Mouse (Mus musculus): Measurements from ENCODE around the gene Tecrl. TPM values are rescaled to one million over a fixed set of nuclear protein-coding genes. Genes with fewer than 3 reads are reported as not detected.

Gene Tecrl
- 26.2 and 31.3 TPM in 2 replicates for polyA plus RNA-seq (2015; fragmentation: Nextera tagmentation; extraction: Ambion mirVana)

- H3K27me3 ChIP-seq: no peaks in the 10 kb centered on the region
- H3K4me1 ChIP-seq (replicated peaks): 0 out of 2 replicates have a peak, but pooled peaks cover 2% of the 10 kb centered on the region
- peak within 1 kb of the TSS; percentile 41 for H3K4me2 ChIP-seq
- peak within 1 kb of the TSS; percentile 47 for H3K4me3 ChIP-seq
- 10% methylated on average over 9 of the region's 9 CpGs for WGBS
- H3K36me3 ChIP-seq: no peaks in the 10 kb centered on the region
- peak within 1 kb of the TSS; percentile 89 for H3K27ac ChIP-seq
- no peak within 1 kb of the TSS for H3K9ac ChIP-seq
- no peaks in the 10 kb centered on the region for H3K9me3 ChIP-seq (replicated peaks)
- ATAC-seq (replicated peaks; ENCODE audit: insufficient number of reproducible peaks, insufficient read depth, low FRiP score, low read depth): peak; percentile 86
Measured at GRCm38 (mm10) chr5:83354846-83355561, at the start of gene Tecrl. TSS of gene Tecrl (minus strand) at chr5:83355195.

GRCm38 (mm10) chr5:83385021-83385420 lies 30.0 kb upstream of the Tecrl start:
- Histone ChIP-seq H3K4me3 (no peak overlapping the region), H3K9me3 (replicated peaks) (no peaks in the 10 kb centered on the region), H3K36me3 (no peaks in the 10 kb centered on the region), H3K27me3 (no peaks in the 10 kb centered on the region), H3K9ac (no peak overlapping the region), H3K4me2 (no peak overlapping the region), H3K4me1 (replicated peaks) (no peaks in the 10 kb centered on the region), H3K27ac (no peak overlapping the region)
- ATAC-seq (replicated peaks; ENCODE audit: insufficient number of reproducible peaks, insufficient read depth, low FRiP score, low read depth): no peak
- WGBS: 37% methylated on average over 2 of the region's 2 CpGs

GRCm38 (mm10) chr5:83351615-83352014 lies 3.4 kb downstream of the Tecrl start:
- 0 out of 2 replicates have a peak, but pooled peaks cover 2% of the 10 kb centered on the region for H3K4me1 ChIP-seq (replicated peaks)
- no peak overlapping the region for H3K4me3 ChIP-seq
- H3K27me3 ChIP-seq: no peaks in the 10 kb centered on the region
- H3K9me3 ChIP-seq (replicated peaks): no peaks in the 10 kb centered on the region
- no peaks in the 10 kb centered on the region for H3K36me3 ChIP-seq
- H3K4me2 ChIP-seq: no peak overlapping the region
- 6% methylated on average over 2 of the region's 2 CpGs for WGBS
- H3K9ac ChIP-seq: no peak overlapping the region
- peak overlapping the region; percentile 48 for H3K27ac ChIP-seq
- no peak for ATAC-seq (replicated peaks; ENCODE audit: insufficient number of reproducible peaks, insufficient read depth, low FRiP score, low read depth)

GRCm38 (mm10) chr5:83339144-83339543 lies 15.9 kb downstream of the Tecrl start:
- Histone ChIP-seq H3K4me3 (no peak overlapping the region), H3K9ac (no peak overlapping the region), H3K36me3 (no peaks in the 10 kb centered on the region), H3K27me3 (no peaks in the 10 kb centered on the region), H3K4me2 (no peak overlapping the region), H3K9me3 (replicated peaks) (no peaks in the 10 kb centered on the region), H3K27ac (no peak overlapping the region), H3K4me1 (replicated peaks) (no peaks in the 10 kb centered on the region)
- no peak for ATAC-seq (replicated peaks; ENCODE audit: insufficient number of reproducible peaks, insufficient read depth, low FRiP score, low read depth)
- WGBS: 28% methylated on average over 4 of the region's 4 CpGs

GRCm38 (mm10) chr5:83267148-83267776 lies 87.7 kb downstream of the Tecrl start:
- Histone ChIP-seq H3K27ac (peak overlapping the region; percentile 51), H3K4me2 (no peak overlapping the region), H3K36me3 (no peaks in the 10 kb centered on the region), H3K4me1 (replicated peaks) (peaks cover 5% of the 10 kb centered on the region), H3K27me3 (no peaks in the 10 kb centered on the region), H3K9me3 (replicated peaks) (no peaks in the 10 kb centered on the region), H3K4me3 (no peak overlapping the region), H3K9ac (no peak overlapping the region)
- WGBS: 31% methylated on average over 2 of the region's 2 CpGs
- no peak for ATAC-seq (replicated peaks; ENCODE audit: insufficient number of reproducible peaks, insufficient read depth, low FRiP score, low read depth)

GRCm38 (mm10) chr5:83260059-83260458 lies 94.9 kb downstream of the Tecrl start:
- no peaks in the 10 kb centered on the region for H3K27me3 ChIP-seq
- no peak for ATAC-seq (replicated peaks; ENCODE audit: insufficient number of reproducible peaks, insufficient read depth, low FRiP score, low read depth)
- H3K9ac ChIP-seq: no peak overlapping the region
- no peaks in the 10 kb centered on the region for H3K36me3 ChIP-seq
- H3K4me2 ChIP-seq: no peak overlapping the region
- H3K4me3 ChIP-seq: no peak overlapping the region
- no peaks in the 10 kb centered on the region for H3K9me3 ChIP-seq (replicated peaks)
- H3K4me1 ChIP-seq (replicated peaks): no peaks in the 10 kb centered on the region
- no peak overlapping the region for H3K27ac ChIP-seq

- Histone ChIP-seq H3K4me2 (no peak overlapping the region), H3K9ac (no peak overlapping the region), H3K4me3 (no peak overlapping the region), H3K27me3 (no peaks in the 10 kb centered on the region), H3K27ac (no peak overlapping the region), H3K9me3 (replicated peaks) (no peaks in the 10 kb centered on the region), H3K4me1 (replicated peaks) (no peaks in the 10 kb centered on the region), H3K36me3 (no peaks in the 10 kb centered on the region)
- no peak for ATAC-seq (replicated peaks; ENCODE audit: insufficient number of reproducible peaks, insufficient read depth, low FRiP score, low read depth)
- whole genome bisulfite sequencing: 71% methylated on average over 2 of the region's 2 CpGs
Measured at GRCm38 (mm10) chr5:83254141-83254540, 100.9 kb downstream of the Tecrl start.

GRCm38 (mm10) chr5:83238848-83239452 lies 116.0 kb downstream of the Tecrl start:
- Histone ChIP-seq H3K4me3 (no peak overlapping the region), H3K4me2 (no peak overlapping the region), H3K27me3 (no peaks in the 10 kb centered on the region), H3K9me3 (replicated peaks) (no peaks in the 10 kb centered on the region), H3K36me3 (no peaks in the 10 kb centered on the region), H3K9ac (no peak overlapping the region), H3K4me1 (replicated peaks) (no peaks in the 10 kb centered on the region), H3K27ac (no peak overlapping the region)
- no peak for ATAC-seq (replicated peaks; ENCODE audit: insufficient number of reproducible peaks, insufficient read depth, low FRiP score, low read depth)
- WGBS: 73% methylated on average over 5 of the region's 5 CpGs

All from heart, embryonic 15.5 days (tissue).